Mouse (Mus musculus) C2C12 (cell line): ENCODE results near the gene Arhgef10l.

Experiments used
- CEBPB ChIP-seq: IDR thresholded peaks from one replicate; pipeline ENCODE4 v1.6.1; 2011; ENCODE audit warnings: low read depth, mild to moderate bottlenecking, control low read depth, moderate library complexity
- CTCF ChIP-seq: IDR thresholded peaks from one replicate; pipeline ENCODE4 v1.5.1; 2011; ENCODE audit not compliant: control insufficient read depth, insufficient read depth, insufficient read length
- MAX ChIP-seq: IDR thresholded peaks from one replicate; pipeline ENCODE4 v1.6.1; 2011; ENCODE audit warnings: mild to moderate bottlenecking, control low read depth
- MYOD1 ChIP-seq: IDR thresholded peaks from one replicate; pipeline ENCODE4 v1.6.1; 2011; ENCODE audit warnings: low read depth; ENCODE audit not compliant: control insufficient read depth, insufficient read length
- USF1 ChIP-seq: IDR thresholded peaks from one replicate; pipeline ENCODE4 v1.6.1; 2011; ENCODE audit warnings: low read depth, mild to moderate bottlenecking, control low read depth, moderate library complexity

DNA sequence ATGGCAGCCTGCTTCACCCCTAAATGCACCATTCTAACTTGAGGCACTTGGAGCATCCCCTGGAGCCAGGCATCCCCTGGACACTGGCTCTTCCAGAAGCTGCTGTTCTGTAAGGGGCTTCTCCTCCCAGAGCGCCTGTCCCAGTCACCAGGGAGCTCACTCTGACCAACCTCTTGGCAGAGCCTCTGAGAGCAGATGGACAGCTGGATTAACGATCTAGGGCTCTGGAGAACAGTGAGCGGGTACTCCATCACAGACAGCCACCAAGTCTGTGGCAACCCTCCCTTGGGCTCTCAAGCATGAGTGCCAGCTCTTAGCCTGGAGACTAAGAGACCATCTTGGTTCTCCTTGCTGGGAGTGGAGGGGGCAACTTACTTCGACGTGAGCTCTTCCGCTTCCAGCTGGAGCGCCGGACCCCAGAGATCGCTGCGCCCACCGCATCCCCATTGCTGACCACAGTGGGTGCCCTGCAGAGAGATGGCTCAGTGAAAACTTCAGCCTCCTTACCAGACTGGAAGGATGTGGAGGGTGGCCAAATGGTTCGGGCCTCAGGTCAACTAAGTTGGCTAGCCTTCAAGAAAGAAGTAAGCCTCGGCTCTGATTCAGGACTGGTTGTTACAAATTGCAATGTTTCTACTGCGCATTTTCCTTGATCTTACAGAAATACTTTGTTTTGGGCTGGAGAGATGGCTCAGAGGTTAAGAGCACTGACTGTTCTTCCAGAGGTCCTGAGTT lies 71.9 kb downstream of the Arhgef10l start:
- no peak for TF ChIP-seq CTCF
- TF ChIP-seq CEBPB: no peak
- no peak for TF ChIP-seq USF1
- TF ChIP-seq MAX: no peak
- no peak for TF ChIP-seq MYOD1
